Mouse (Mus musculus) kidney, embryonic 16.5 days (tissue): Measurements from ENCODE around the gene Sugt1. TPM values are rescaled to one million over a fixed set of nuclear protein-coding genes. Genes with fewer than 3 reads are reported as not detected.

Experiments used
- ATAC-seq: fragments of 200-750 bp; cut with Nextera tagmentation; 2 replicates; pipeline ENCODE4 v1.8.0; 2017; ENCODE audit warnings: moderate TSS enrichment; ENCODE audit not compliant: low FRiP score, low TSS enrichment
- H3K27ac ChIP-seq: fragments of 300-500 bp; sonication (generic); 2 replicates; pipeline ENCODE4 v1.5.1; 2014; ENCODE audit warnings: low read length
- H3K27me3 ChIP-seq: fragments of 300-500 bp; sonication (generic); 2 replicates; pipeline ENCODE4 v1.6.1; 2014; ENCODE audit warnings: low read length, control low read depth, mixed read lengths; ENCODE audit not compliant: insufficient read depth
- H3K36me3 ChIP-seq: fragments of 300-500 bp; sonication (generic); 2 replicates; pipeline ENCODE4 v1.6.1; 2014; ENCODE audit warnings: low read length, control low read depth, mixed read lengths; ENCODE audit not compliant: insufficient read depth
- H3K4me1 ChIP-seq: fragments of 300-500 bp; sonication (generic); 2 replicates; pipeline ENCODE4 v1.6.1; 2014; ENCODE audit warnings: low read length, control low read depth, mixed read lengths; ENCODE audit not compliant: insufficient read depth
- H3K4me2 ChIP-seq: fragments of 300-500 bp; sonication (generic); replicated peaks from 2 replicates; pipeline ENCODE4 v1.6.1; 2014; ENCODE audit warnings: low read depth, low read length
- H3K4me3 ChIP-seq: fragments of 300-500 bp; sonication (generic); 2 replicates; pipeline ENCODE4 v1.5.1; 2014; ENCODE audit warnings: mild to moderate bottlenecking, low read length
- H3K9ac ChIP-seq: fragments of 300-500 bp; sonication (generic); replicated peaks from 2 replicates; pipeline ENCODE4 v1.6.1; 2014; ENCODE audit warnings: low read length
- H3K9me3 ChIP-seq: fragments of 300-500 bp; sonication (generic); 2 replicates; pipeline ENCODE4 v1.6.1; 2016; ENCODE audit warnings: low read length, control low read depth
- WGBS: fragments of 180-500 bp; shearing (Covaris S2); extraction: QIAGEN DNeasy Blood & Tissue Kit; methylation state at CpG from one replicate; pipeline ENCODE4 v1.1.7; 2014; 5-methylcytosine and 5-hydroxymethylcytosine counted together
- polyA plus RNA-seq: library from polyadenylated mRNA; unstranded; fragments of >200 nt; fragmentation: Nextera tagmentation; extraction: Ambion mirVana; gene quantifications from 2 replicates; pipeline ENCODE4 v1.2.1, GENCODE M21; 2015

Sugt1 gene
- polyA plus RNA-seq, 1 experiment from 2014 or later: 114 TPM

DNA sequence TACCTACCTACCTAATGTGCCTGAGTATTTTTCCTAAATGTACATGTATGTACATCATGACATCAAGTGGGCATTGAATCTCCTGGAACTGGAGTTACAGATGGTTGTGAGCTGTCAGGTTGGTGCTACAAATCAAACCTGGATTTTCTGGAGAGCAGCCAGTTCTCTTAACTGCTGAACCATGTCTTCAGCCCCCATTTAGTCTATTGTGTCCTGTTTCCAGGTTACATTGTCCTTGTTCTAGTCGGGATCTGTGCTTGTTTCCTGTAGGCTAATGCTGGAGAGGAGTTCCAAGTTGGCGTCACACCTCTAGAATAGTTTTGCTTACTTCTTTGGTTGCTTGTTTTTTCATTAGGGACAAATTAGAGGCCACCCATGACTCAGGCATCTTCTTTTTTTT is 18.4 kb downstream of the Sugt1 start:
- no peaks in the 10 kb centered on the region for H3K9me3 ChIP-seq
- no peak overlapping the region for H3K9ac ChIP-seq
- H3K27me3 ChIP-seq: no peaks in the 10 kb centered on the region
- ATAC-seq: no peak
- H3K36me3 ChIP-seq: peaks cover 40% of the 10 kb centered on the region
- no peaks in the 10 kb centered on the region for H3K4me1 ChIP-seq
- H3K27ac ChIP-seq: no peak overlapping the region
- H3K4me3 ChIP-seq: no peak overlapping the region
- no peak overlapping the region for H3K4me2 ChIP-seq
- 75% methylated on average over 2 of the region's 2 CpGs for WGBS

GRCm38 (mm10) chr14:79606392-79606791 is 18.9 kb downstream of the Sugt1 start:
- no peak for ATAC-seq
- Histone ChIP-seq H3K27ac (no peak overlapping the region), H3K4me1 (no peaks in the 10 kb centered on the region), H3K9ac (no peak overlapping the region), H3K36me3 (peaks cover 43% of the 10 kb centered on the region), H3K9me3 (no peaks in the 10 kb centered on the region), H3K4me2 (no peak overlapping the region), H3K4me3 (no peak overlapping the region), H3K27me3 (no peaks in the 10 kb centered on the region)
- WGBS: 94% methylated on average over 6 of the region's 6 CpGs

GRCm38 (mm10) chr14:79606867-79607266 is 19.4 kb downstream of the Sugt1 start:
- Histone ChIP-seq H3K4me3 (no peak overlapping the region), H3K4me1 (no peaks in the 10 kb centered on the region), H3K27ac (no peak overlapping the region), H3K9me3 (no peaks in the 10 kb centered on the region), H3K27me3 (no peaks in the 10 kb centered on the region), H3K36me3 (peaks cover 43% of the 10 kb centered on the region), H3K9ac (no peak overlapping the region), H3K4me2 (no peak overlapping the region)
- WGBS: 91% methylated on average over 3 of the region's 3 CpGs
- no peak for ATAC-seq

DNA sequence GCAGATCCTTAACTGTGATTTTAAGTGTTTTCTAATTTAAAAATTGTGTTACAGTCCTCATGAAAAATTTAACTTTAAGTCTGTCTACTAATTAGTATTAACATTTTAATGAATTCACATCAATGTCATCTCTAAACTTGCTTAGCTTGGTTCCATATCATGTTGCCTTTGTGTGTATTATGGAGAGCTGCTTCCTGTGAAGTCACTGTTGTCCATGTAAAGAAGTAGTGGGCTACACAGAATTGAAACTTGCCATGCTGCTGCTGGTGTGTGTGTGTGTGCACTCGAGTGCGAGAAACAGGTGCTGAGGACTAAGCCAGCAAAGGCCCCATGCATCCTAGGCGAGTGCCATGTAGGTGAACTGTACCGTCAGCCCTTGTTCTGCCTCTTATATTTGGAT is 19.9 kb downstream of the Sugt1 start:
- H3K27ac ChIP-seq: no peak overlapping the region
- WGBS: 88% methylated on average over 4 of the region's 4 CpGs
- H3K4me2 ChIP-seq: no peak overlapping the region
- ATAC-seq: no peak
- peaks cover 45% of the 10 kb centered on the region for H3K36me3 ChIP-seq
- H3K4me3 ChIP-seq: no peak overlapping the region
- H3K4me1 ChIP-seq: no peaks in the 10 kb centered on the region
- no peak overlapping the region for H3K9ac ChIP-seq
- H3K9me3 ChIP-seq: no peaks in the 10 kb centered on the region
- no peaks in the 10 kb centered on the region for H3K27me3 ChIP-seq

- no peak for ATAC-seq
- Histone ChIP-seq H3K4me3 (no peak overlapping the region), H3K27ac (no peak overlapping the region), H3K4me1 (no peaks in the 10 kb centered on the region), H3K36me3 (peaks cover 45% of the 10 kb centered on the region), H3K9ac (no peak overlapping the region), H3K4me2 (no peak overlapping the region), H3K27me3 (no peaks in the 10 kb centered on the region), H3K9me3 (no peaks in the 10 kb centered on the region)
- WGBS: 95% methylated on average over 6 of the region's 6 CpGs
Measured at GRCm38 (mm10) chr14:79608286-79608685, 20.8 kb downstream of the Sugt1 start.

- Histone ChIP-seq H3K9ac (no peak overlapping the region), H3K4me1 (0 out of 2 replicates have a peak, but pooled peaks cover 3% of the 10 kb centered on the region), H3K36me3 (peaks cover 47% of the 10 kb centered on the region), H3K4me2 (no peak overlapping the region), H3K9me3 (no peaks in the 10 kb centered on the region), H3K27me3 (no peaks in the 10 kb centered on the region), H3K4me3 (no peak overlapping the region), H3K27ac (no peak overlapping the region)
- 91% methylated on average over 8 of the region's 8 CpGs for WGBS
- ATAC-seq: no peak
Measured at GRCm38 (mm10) chr14:79617121-79617828, 29.8 kb downstream of the Sugt1 start.

DNA sequence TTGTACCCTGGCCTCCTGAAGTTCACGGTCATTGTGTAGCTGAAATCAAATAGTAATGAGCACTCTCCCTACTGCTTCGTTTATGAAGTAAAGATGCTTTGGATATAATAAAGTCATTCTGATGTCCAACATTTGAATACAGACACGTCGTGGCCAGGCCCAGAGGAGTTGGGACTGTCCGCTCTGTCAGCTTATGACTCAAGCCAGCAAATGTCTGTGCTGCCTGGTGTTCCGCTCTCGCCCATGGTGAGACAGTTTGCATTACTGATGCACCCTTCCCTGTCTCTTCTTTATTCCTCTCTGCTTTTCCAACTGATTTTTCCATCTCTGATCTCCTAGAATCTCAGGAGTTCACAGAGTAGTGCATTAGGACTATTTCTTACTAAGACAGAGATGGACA is 32.3 kb downstream of the Sugt1 start:
- ATAC-seq: no peak
- 93% methylated on average over 7 of the region's 7 CpGs for WGBS
- H3K36me3 ChIP-seq: peaks cover 36% of the 10 kb centered on the region

GRCm38 (mm10) chr14:79621143-79621542 is 33.7 kb downstream of the Sugt1 start:
- no peak overlapping the region for H3K4me3 ChIP-seq
- no peaks in the 10 kb centered on the region for H3K27me3 ChIP-seq
- peaks cover 44% of the 10 kb centered on the region for H3K36me3 ChIP-seq
- H3K9me3 ChIP-seq: no peaks in the 10 kb centered on the region
- 0 out of 2 replicates have a peak, but pooled peaks cover 3% of the 10 kb centered on the region for H3K4me1 ChIP-seq
- H3K27ac ChIP-seq: no peak overlapping the region
- no peak overlapping the region for H3K4me2 ChIP-seq
- H3K9ac ChIP-seq: no peak overlapping the region
- no peak for ATAC-seq
- WGBS: 25% methylated on average over 3 of the region's 3 CpGs

More for the DNA sequence above, 32.3 kb downstream of the Sugt1 start:
- no peaks in the 10 kb centered on the region for H3K9me3 ChIP-seq
- no peak overlapping the region for H3K4me2 ChIP-seq
- H3K27ac ChIP-seq: no peak overlapping the region
- no peak overlapping the region for H3K9ac ChIP-seq
- H3K4me1 ChIP-seq: 0 out of 2 replicates have a peak, but pooled peaks cover 3% of the 10 kb centered on the region
- no peak overlapping the region for H3K4me3 ChIP-seq
- no peaks in the 10 kb centered on the region for H3K27me3 ChIP-seq

DNA sequence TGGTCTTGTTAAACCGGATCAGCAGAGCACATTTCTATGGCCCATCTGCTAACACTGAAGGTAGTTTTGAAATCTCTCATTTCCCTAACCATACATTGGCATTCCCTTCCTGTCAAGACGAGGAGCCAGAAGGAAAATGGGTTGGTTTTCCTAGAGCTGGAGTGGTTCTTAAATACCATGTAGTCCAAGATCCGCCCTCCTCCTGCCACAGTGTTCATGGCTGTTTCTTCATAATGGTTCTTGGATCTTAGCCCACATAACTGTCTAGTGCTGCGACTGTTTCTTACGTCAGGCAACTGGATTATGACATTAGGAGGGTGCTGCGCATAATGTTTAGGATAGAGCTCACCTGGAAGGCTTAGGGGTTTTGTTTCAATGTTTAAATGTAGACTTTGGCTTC is 44.8 kb downstream of the Sugt1 start:
- Histone ChIP-seq H3K36me3 (peaks cover 25% of the 10 kb centered on the region), H3K4me3 (no peak overlapping the region), H3K4me2 (no peak overlapping the region), H3K9ac (no peak overlapping the region), H3K9me3 (no peaks in the 10 kb centered on the region), H3K27me3 (no peaks in the 10 kb centered on the region), H3K4me1 (no peaks in the 10 kb centered on the region), H3K27ac (no peak overlapping the region)
- ATAC-seq: no peak
- WGBS: 92% methylated on average over 6 of the region's 6 CpGs

DNA sequence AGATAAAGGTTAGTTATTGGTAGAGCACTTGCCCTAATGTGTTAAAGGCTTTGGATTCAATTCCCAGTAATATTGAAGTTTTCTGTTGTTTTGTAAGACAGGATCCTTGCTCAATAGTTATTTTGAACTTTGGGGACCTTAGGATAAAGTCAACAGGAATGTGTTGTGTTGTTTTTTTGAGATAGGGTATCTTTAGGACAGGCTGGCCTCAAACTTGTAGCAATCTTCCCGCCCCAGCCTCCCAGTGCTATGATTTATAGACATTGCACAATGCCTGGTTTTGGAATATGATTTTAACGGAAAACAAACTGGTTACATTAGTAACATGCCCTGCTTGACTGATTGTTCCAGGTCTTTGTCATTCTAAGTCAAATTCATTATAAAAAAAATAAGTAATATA is 45.7 kb downstream of the Sugt1 start:
- H3K4me2 ChIP-seq: no peak overlapping the region
- no peak for ATAC-seq
- peaks cover 22% of the 10 kb centered on the region for H3K36me3 ChIP-seq
- H3K27ac ChIP-seq: no peak overlapping the region
- H3K4me1 ChIP-seq: no peaks in the 10 kb centered on the region
- no peaks in the 10 kb centered on the region for H3K9me3 ChIP-seq
- 91% methylated on average over 2 of the region's 2 CpGs for WGBS
- H3K4me3 ChIP-seq: no peak overlapping the region
- H3K9ac ChIP-seq: no peak overlapping the region
- H3K27me3 ChIP-seq: no peaks in the 10 kb centered on the region
